Mouse (Mus musculus): ENCODE data around the gene Cdk8.
A peak's percentile ranks its signal among the peaks of the same experiment; 100 is the strongest.

Cdk8 gene

GRCm38 (mm10) chr5:146281241-146281818, 50.3 kb downstream of the Cdk8 start:
- no peak for DNase-seq (ENCODE audit: low spot score)

- DNase-seq (ENCODE audit: low spot score): no peak
Observed at GRCm38 (mm10) chr5:146281884-146282579, 51.0 kb downstream of the Cdk8 start.

- DNase-seq (ENCODE audit: low spot score): no peak
Observed at GRCm38 (mm10) chr5:146283899-146284298, 52.9 kb downstream of the Cdk8 start.

- DNase-seq (ENCODE audit: low spot score): no peak
Observed at GRCm38 (mm10) chr5:146287416-146287815, 56.4 kb downstream of the Cdk8 start.

GRCm38 (mm10) chr5:146288048-146288501, 57.0 kb downstream of the Cdk8 start:
- DNase-seq (ENCODE audit: low spot score): no peak

- DNase-seq (ENCODE audit: low spot score): no peak
Observed at GRCm38 (mm10) chr5:146289921-146290320, 58.9 kb downstream of the Cdk8 start.

GRCm38 (mm10) chr5:146290446-146290845, 59.4 kb downstream of the Cdk8 start:
- peak; percentile 38 for DNase-seq (ENCODE audit: low spot score)

GRCm38 (mm10) chr5:146291560-146291959, 60.5 kb downstream of the Cdk8 start:
- no peak for DNase-seq (ENCODE audit: low spot score)

GRCm38 (mm10) chr5:146292896-146293680, 62.1 kb downstream of the Cdk8 start:
- no peak for DNase-seq (ENCODE audit: low spot score)

- DNase-seq (ENCODE audit: low spot score): no peak
Observed at GRCm38 (mm10) chr5:146293919-146294700, 63.1 kb downstream of the Cdk8 start.

- DNase-seq (ENCODE audit: low spot score): no peak
Observed at GRCm38 (mm10) chr5:146294834-146295233, 63.8 kb downstream of the Cdk8 start.

GRCm38 (mm10) chr5:146298807-146299519, 67.9 kb downstream of the Cdk8 start:
- DNase-seq (ENCODE audit: low spot score): no peak

- no peak for DNase-seq (ENCODE audit: low spot score)
Observed at GRCm38 (mm10) chr5:146299520-146299870, 68.5 kb downstream of the Cdk8 start.

GRCm38 (mm10) chr5:146303470-146303869, 72.4 kb downstream of the Cdk8 start:
- DNase-seq (ENCODE audit: low spot score): peak; percentile 42

GRCm38 (mm10) chr5:146307046-146307743, 76.2 kb downstream of the Cdk8 start:
- no peak for DNase-seq (ENCODE audit: low spot score)

GRCm38 (mm10) chr5:146307744-146308096, 76.7 kb downstream of the Cdk8 start:
- no peak for DNase-seq (ENCODE audit: low spot score)

- DNase-seq (ENCODE audit: low spot score): no peak
Observed at GRCm38 (mm10) chr5:146314538-146314937, 83.5 kb downstream of the Cdk8 start.

GRCm38 (mm10) chr5:146315268-146315921, 84.4 kb downstream of the Cdk8 start:
- peak; percentile 58 for DNase-seq (ENCODE audit: low spot score)

- DNase-seq (ENCODE audit: low spot score): no peak
Observed at GRCm38 (mm10) chr5:146316316-146316715, 85.3 kb downstream of the Cdk8 start.

- no peak for DNase-seq (ENCODE audit: low spot score)
Observed at GRCm38 (mm10) chr5:146318051-146318450, 87.0 kb downstream of the Cdk8 start.

GRCm38 (mm10) chr5:146318461-146318860, 87.4 kb downstream of the Cdk8 start:
- DNase-seq (ENCODE audit: low spot score): no peak

Measured in embryo, embryonic 10 days (tissue).